Mouse (Mus musculus) embryo, embryonic 11.5 days (tissue): ENCODE data around the gene Pla2g1b.

ENCODE experiments used
- DNase-seq: peaks from one replicate; pipeline ENCODE4 v3.0.0-alpha.2; 2012; ENCODE audit warnings: low read depth, low spot score

The Pla2g1b gene

DNA sequence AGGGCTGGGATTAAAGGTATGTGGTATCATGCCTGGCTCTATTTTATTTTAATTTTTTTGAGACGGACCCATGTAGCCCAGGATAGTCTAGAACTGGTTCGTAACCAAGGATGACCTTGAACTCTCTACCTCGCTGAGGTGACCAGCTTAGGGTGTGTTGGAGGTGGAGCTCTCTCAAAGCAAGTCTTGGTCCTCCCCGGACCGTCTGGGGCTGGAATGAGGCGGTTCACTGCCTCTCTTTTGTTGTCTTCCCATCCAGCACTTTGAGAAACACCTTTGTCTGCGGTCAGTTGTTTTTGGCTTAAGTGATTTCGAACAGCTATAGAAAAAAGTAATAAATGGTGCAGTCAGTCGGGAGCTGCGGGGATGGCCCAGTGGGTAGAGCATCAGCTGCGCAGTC is 21.9 kb upstream of the Pla2g1b start:
- no peak for DNase-seq

DNA sequence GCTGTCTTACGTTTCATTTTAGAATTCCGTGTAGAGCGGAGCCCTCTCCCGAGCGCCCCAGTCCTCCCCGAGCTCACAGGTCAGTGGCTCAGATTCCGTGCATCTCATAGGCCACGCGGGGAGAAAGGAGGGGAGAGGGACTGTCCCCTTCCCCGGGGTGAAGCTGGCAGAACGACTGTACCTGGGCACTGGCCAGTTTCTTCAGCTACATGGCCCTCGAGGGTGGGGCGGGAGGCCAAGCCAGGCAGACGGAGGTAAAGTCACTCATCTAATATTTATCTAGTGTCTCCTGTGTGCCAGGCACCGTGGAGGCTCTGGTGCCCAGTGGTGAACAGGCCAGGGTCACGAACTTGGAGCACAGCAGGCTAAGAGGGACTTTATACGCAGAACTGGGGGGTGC is 19.0 kb upstream of the Pla2g1b start:
- no peak for DNase-seq

DNA sequence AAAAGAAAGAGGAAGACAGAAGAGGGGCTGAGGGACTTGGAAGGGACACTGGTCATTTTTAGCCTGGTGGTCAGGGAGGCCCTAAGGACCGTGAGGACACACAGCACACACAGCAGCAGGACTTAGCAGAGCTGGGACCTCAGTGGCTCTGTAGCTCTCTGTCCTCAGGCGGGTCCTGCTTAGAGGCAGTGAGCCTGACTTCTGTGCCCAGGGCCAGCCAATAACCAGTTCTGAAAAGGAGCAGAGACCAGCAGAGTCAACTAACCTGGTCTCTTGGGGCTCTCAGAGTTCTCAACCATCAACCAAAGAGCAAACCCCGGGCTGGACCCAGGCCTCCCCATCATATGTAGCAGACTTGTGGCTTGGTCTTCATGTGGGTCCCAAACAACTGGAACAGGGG is 16.8 kb upstream of the Pla2g1b start:
- DNase-seq: no peak

DNA sequence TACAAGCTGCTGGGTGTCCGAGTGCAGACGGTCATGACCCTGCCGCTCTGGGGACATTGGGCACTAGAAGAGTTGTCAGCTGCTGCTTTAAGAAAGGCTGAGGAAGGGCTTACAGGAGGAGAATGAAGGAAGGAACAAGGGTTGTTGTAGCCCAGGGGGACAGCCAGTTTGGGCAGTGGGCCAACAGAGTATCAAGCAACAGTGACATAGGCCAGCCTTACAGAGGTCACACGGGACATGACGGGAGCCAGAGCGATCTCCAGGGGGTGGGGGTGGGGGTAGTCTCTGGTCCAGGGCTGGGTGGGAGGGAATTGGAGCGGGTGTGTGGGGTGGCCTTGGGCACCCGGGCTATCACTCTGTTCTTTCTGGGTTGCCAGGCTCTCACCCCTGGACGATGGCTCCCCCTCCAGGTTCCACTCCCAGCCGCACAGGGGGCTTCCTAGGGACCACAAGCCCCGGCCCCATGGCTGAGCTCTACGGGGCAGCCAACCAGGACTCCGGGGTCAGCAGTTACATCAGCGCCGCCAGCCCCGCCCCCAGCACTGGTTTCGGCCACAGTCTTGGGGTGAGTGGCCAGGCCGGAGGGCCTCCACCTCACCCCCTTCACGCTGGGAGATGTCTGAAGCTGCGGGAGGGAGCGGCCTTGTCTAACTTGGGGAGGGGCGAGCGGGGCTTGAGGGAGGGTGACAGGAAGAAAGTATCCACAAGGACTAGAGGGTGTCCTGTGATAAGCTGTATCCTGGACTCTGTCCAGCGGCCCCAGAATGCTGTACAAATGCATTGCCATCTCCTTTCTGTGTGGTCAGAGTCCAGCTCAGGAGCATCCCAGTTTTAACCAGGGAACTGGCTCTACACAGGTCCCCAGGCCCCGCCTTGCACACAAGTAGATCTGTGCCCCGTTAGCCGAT is 15.4 kb upstream of the Pla2g1b start:
- DNase-seq: no peak

DNA sequence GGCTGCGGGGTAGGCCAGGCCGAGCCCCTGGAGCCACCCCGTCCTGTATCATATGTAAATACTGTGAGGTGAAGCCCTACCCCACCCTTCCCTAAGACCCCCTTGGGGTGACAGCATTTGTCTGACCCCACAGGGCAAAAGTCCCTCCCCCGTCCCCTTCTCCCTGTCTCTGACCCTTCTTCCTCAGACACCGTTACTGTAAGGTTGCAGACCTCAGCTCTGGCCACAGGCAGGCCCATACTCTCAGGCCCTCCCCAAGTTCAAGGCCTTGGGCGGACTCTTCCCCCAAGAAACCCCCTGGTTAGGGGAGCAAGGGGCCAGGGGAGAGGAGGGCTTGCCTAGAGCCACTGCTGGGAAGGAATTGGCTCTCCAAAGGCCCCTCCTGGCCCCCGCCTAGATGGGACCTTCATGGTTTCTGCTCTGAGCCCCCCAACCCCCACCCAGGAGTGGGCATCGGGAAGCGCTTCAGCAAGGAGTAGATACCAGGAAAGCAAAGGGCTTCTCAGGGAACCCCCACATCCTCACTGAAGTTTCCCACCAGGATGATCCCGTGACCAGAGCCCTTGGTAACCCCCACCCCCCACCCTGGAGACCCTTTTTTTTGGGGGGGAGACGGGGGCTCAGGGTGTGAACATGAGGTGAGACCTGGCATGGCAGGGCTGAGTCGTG is 11.5 kb upstream of the Pla2g1b start:
- DNase-seq: no peak

DNA sequence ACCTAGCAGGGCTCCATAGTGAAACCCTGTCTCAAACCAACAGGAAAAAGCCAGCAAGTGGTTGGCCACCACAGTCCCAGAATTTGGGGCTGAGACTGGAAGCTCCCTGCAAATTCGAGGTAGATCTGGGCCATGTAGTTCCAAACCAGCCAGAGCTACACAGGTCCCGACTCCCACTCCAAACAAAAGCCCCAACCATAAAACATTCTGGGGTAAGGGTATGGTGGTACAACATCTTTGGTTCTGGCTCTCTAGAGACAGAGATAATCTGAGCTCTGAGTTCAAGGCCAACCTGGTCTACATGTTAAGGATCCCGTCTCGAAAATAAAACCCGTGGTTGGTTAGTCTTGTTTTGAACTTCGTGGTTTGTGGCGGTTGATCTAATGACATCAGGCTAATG is 10.2 kb upstream of the Pla2g1b start:
- no peak for DNase-seq

DNA sequence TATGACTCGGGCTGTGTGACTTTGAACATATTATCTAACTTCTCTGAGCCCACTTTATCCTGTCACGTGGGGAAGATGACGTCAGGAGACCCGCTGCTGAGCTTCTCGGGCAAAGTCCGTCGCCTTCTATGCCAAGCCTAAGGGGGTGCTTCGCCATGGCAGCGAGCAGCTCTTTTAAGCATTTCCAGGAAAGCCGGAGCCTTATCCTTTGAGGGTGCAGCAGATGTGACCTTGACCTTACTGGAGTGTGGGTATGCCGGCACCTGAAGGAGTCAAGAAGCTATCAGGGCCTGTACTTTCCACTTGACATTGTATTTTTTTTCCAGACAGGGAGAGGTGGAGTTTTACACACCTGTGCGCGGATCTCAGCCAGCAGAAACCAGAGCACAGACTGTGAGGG is 7.1 kb upstream of the Pla2g1b start:
- DNase-seq: no peak

DNA sequence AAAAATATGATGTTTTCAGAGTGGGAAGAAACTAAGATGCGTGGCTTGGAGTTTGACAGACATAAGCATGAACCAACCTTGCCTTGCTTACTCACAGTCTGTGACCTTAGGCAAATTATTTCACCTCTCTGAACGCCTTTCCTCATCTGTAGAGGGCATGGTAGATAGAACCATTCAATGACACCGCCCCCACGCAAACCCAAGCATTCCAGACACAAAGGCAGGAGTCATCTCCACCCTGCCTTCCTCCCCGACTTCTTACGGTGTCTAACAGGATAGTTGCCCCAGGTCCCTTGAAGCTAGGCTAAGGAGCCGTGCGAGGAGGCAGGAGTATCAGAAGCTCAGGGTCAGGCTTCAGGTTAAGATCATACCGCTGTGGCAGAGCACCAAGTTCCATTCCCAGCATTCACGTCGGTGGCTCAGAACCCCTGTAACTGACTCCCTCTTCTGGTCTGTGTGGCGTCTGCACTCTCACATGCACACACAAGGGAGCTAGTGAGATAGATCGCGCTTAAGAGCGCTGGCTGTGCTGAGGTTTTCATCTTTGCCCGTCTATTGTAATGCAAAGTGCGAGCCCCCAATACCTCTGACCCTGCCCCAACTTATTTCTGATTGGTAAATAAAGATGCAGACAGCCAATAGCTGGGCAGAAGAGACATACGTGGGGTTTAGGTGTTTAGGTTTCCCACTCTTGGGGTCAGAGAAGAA is 1.5 kb upstream of the Pla2g1b start:
- DNase-seq: no peak

DNA sequence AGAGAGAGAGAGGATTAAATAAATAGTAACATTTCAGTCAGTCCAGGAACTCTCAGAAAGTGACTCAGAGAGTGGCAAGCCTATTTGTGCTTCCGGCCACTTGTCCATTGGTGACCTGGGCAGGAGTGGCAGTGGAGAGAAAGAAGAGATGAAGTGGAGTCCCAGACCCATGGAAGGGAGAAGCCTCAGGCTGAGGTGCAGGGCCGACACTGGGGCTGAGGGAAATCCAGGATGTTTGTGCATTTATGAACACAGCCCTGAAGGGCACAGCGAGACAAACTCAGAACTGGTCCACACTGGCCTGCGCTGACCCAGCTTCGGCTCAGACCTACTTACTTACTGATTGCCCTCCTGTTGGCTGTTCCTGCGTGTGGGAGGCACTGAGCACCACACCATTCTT is 3.7 kb downstream of the Pla2g1b start:
- no peak for DNase-seq

DNA sequence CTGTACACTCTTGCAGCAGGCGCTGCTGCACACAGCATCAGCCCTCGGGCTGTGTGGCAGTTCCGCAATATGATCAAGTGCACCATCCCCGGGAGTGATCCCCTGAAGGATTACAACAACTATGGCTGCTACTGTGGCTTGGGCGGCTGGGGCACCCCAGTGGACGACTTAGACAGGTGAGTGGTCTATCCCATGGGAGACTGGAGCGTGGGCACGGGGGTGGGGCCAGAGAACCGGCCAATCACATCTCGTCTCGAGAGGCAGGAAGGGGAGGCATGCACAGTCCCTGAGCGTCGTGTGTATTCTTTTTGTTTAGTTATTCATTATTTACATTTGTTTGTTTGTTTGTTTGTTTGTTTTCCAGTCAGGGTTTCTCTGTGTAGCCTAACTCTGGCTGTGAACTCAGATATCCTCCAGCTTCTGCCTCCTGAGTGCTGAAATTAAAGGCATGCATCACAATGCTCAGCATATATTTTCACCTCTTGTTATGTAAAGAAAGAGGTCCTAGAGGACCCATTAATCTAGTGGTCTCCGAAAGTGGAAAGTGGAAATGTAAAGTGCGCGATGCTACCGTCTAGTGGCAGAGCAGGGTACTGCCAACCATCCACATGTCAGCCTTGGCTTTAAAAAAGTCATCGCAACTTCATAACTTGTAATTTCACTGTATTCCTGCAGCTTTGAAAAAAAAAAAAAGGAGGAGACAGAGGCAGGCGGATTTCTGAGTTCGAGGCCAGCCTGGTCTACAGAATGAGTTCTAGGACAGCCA is 4.9 kb downstream of the Pla2g1b start:
- no peak for DNase-seq

DNA sequence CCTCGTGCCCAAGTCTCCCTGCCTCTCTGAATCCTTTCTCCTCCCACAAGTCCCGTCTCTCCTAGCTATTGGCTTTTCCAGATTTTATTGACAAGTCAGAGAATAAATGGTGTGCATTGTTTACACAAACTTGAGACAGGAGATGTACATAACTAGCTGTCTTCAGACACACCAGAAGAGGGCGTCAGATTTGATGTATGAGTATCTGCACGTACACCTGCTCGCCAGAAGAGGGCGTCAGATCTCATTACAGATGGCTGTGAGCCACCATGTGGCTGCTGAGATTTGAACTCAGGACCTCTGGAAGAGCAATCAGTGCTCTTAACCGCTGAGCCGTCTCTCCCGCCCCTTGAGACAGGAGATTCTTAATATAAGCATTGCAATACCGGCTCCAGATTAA is 7.1 kb downstream of the Pla2g1b start:
- DNase-seq: no peak

DNA sequence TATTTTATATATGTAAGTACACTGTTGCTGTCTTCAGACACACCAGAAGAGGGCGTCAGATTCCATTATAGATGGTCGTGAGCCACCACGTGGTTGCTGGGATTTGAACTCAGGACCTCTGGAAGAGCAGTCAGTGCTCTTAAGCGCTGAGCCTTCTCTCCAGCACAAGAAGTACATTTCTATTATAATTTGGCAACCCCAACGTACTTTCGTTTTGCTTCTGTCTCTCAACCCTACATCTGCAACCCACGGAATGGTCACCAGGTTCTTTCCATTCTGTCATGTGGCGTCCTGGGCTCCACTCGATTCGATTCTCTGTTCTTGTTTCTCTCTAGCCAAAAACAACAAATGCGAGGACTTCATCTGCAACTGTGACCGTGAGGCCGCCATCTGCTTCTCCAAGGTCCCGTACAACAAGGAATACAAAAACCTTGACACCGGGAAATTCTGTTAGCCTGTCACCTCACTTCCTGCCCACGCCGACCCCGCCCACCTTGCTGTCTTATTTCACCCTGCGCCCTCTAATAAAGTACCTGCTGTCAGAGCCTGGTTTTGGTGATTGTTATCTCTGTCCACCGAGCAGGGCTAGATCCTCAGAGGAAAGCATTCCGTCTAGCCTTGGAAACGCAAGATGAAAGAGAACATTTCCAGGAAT is 8.2 kb downstream of the Pla2g1b start:
- DNase-seq: no peak

DNA sequence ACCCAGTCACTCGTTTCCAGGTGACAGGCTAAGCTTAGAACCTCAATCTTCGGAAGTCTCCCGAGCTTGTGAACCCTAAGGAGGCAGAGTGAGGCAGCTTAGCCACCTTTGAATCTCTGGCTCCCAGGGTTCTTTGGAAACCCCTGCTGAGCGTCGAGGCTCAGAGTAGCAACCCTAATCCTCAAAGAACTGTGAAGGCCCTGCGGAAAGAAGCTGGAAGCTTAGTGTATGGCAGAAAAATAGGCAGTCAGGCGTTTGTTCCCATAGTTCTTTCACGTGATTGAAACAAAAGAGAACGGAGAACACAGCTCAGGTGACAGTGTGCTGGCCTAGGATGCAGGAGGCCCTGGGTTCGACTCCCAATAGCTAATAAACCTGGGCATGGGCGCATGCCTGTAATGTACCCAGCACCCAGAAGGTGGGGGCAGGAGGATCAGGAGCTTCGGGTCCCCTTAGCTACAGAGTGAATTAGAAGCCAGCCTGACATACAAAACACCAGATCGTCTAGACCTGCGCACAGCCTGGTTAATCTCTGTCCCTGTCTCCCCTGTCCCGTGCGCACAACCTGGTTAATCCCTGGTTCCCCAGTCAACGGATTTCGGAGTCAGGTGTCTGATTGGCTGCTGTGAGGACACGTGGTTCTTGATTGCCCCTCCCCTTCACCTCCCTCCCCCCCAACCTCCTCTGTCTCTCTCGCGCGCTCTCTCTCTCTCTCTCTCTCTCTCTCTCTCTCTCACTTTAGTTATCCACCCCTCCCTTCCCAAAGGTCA is 9.5 kb downstream of the Pla2g1b start:
- no peak for DNase-seq

DNA sequence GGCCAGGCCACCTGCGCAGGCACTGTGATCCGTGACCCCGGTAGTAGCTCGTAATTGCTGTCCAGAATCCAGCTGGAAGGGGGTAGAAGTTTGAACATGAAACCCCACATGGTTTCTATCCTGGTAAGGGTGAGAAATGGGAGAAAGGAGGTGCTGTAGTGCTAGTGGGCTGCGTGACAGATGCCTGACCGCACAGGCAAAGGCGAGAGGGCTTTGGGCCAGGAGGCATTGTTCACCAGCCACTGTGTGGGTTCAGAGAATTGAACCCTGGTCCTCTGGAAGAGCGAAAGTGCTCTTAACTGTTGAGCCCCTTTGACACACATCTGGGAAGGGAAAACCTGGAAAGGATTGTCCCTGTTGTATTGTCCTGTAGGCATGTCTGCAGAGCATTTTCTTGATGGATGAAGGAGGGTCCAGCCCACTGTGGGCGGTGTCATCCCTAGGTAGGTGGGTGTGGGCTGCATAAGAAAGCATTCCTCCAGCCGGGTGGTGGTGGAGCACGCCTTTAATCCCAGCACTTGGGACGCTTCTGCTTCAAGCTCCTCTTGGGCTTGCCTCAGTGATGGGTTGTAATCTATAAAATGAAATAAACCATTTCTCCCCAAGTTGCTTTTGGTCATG is 10.2 kb downstream of the Pla2g1b start:
- no peak for DNase-seq

DNA sequence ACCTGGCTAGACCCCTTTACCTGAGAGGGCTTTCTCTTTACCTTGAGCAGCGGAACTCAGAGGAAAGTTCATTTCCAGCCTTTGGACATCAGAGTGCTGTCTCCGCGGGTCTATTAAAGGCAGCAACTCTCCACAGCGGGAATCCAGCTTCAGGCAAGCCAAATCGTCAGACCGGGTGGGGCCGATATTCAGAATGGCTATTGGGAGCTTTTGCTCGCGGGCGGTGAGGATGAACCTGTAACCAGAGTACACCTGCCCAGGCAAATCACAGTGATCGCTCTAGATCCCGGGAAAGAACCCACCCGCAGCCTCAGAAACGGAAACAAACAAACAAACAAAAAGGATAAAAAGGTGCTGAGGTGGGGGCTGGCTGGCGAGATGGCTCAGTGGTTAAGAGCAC is 13.5 kb downstream of the Pla2g1b start:
- DNase-seq: no peak

DNA sequence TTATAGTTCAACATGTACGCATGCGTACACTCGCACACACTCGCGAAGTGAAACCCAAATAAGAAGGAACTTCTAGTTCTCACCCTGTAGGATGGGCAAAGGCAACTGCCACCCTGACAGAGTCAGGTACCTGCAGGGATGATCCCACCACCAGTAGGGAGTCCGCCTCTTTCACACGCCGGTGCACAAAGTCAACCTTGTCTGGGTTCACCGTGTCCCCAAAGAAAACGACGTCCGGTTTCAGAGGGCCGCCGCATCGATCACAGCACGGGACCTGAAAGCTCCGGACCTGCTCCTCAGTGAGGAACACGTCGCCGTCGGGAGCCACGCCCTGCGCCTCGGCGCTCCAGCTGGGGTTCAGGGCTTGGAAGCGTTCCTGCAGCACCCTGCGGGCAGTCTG is 14.0 kb downstream of the Pla2g1b start:
- DNase-seq: no peak

DNA sequence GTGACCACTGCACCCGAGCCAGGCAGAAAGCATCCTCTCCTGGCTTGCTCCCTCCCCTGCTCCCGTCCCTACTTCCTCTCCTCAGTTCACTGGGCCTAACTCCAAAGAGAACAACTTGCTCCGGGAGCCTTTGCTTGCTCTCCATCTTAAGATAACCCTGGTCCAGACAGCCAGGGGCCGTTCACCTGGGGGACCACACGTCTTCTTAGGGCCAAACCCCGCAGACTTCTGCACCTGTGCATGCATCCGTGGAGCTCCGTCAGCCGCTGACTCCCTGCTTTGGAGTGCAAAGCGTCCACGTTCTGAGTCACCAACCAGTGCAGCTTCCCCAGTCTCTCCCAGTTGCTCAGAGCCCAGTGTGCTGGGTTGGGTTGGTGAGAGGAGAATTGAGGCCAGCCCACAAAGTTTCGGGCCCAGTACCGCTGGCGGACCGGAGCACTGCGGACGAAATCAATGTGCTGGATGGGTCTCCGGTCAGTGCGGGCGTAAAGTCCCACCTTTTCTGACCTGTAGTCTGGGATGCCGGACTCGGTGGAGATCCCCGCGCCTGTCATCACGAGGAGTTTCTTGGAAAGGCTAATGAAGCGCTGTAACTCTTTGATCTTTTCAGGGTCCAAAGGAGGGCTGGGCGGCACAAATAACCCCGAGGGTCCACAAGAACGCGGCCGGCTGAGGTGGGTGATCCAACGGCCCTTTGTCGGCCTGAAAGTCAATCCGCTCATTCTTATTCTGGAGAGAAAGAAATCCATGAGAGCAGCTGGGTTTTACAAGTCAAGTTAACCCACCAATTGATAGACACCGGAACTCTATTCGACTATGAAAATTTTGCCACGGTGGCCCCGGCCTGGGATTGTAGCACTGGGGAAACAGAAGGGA is 16.6 kb downstream of the Pla2g1b start:
- DNase-seq: no peak

DNA sequence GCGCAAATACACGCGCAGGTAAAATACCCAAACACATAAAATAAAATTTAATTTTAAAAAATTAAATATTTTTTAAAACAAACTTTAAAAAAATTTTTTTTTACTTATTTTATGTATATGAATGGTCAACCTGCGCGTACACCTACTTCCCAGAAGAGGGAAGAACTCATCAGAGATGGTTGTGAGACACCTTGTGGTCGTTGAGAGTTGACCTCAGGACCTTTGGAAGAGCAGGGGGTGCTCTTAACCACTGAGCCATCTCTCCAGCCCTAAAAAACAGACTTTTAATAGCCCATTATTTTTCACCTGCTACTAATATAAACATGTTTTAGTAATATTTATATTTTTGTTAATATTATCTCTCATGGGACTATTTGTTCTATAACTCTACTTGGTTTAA is 17.3 kb downstream of the Pla2g1b start:
- DNase-seq: no peak
